Mouse (Mus musculus) midbrain, embryonic 11.5 days (tissue): ENCODE measurements around the gene Klhl18. TPM values are rescaled to one million over a fixed set of nuclear protein-coding genes. Genes with fewer than 3 reads are reported as not detected.

Experiments
- ATAC-seq: fragments of 200-750 bp; cut with Nextera tagmentation; 2 replicates; pipeline ENCODE4 v1.8.0; 2017; ENCODE audit warnings: moderate TSS enrichment, moderate library complexity; ENCODE audit not compliant: low FRiP score
- DNase-seq: peaks from one replicate; pipeline ENCODE4 v3.0.0; 2015; ENCODE audit warnings: low spot score; ENCODE audit errors: missing footprints
- H3K27ac ChIP-seq: fragments of 300-500 bp; sonication (generic); 2 replicates; pipeline ENCODE4 v1.5.1; 2014; ENCODE audit warnings: low read depth, low read length
- H3K27me3 ChIP-seq: fragments of 300-500 bp; sonication (generic); 2 replicates; pipeline ENCODE4 v1.6.1; 2014; ENCODE audit warnings: mild to moderate bottlenecking, low read length, moderate library complexity, mixed read lengths; ENCODE audit not compliant: control insufficient read depth, insufficient read depth
- H3K36me3 ChIP-seq: fragments of 300-500 bp; sonication (generic); 2 replicates; pipeline ENCODE4 v1.6.1; 2014; ENCODE audit warnings: mild to moderate bottlenecking, low read length, moderate library complexity, mixed read lengths; ENCODE audit not compliant: control insufficient read depth, insufficient read depth
- H3K4me1 ChIP-seq: fragments of 300-500 bp; sonication (generic); 2 replicates; pipeline ENCODE4 v1.6.1; 2014; ENCODE audit warnings: low read length; ENCODE audit not compliant: control insufficient read depth, insufficient read depth
- H3K4me2 ChIP-seq: fragments of 300-500 bp; sonication (generic); 2 replicates; pipeline ENCODE4 v1.6.1; 2014; ENCODE audit warnings: mild to moderate bottlenecking, moderate library complexity
- H3K4me3 ChIP-seq: fragments of 300-500 bp; sonication (generic); 2 replicates; pipeline ENCODE4 v1.5.1; 2014; ENCODE audit warnings: low read depth, low read length
- H3K9ac ChIP-seq: fragments of 300-500 bp; sonication (generic); 2 replicates; pipeline ENCODE4 v1.6.1; 2014; ENCODE audit warnings: low read length
- H3K9me3 ChIP-seq: fragments of 300-500 bp; sonication (generic); 2 replicates; pipeline ENCODE4 v1.6.1; 2016; ENCODE audit warnings: low read length; ENCODE audit not compliant: control insufficient read depth
- WGBS: fragments of 180-500 bp; shearing (Covaris S2); extraction: QIAGEN DNeasy Blood & Tissue Kit; methylation state at CpG from one replicate; pipeline ENCODE4 v1.1.7; 2014; 5-methylcytosine and 5-hydroxymethylcytosine counted together
- polyA plus RNA-seq: library from polyadenylated mRNA; unstranded; fragments of >200 nt; fragmentation: Nextera tagmentation; extraction: Ambion mirVana; gene quantifications from 2 replicates; pipeline ENCODE4 v1.2.1, GENCODE M21; 2014

The Klhl18 gene
- polyA plus RNA-seq, 1 experiment from 2014 or later, result 8.5 TPM

- ATAC-seq (no peak), DNase-seq (peak; percentile 6)
- WGBS, result 97% methylated on average over 11 of the region's 11 CpGs
- no peaks in the 10 kb centered on the region for H3K27me3 ChIP-seq
- no peaks in the 10 kb centered on the region for H3K9me3 ChIP-seq
- H3K27ac ChIP-seq, result no peak overlapping the region
- H3K36me3 ChIP-seq, result no peaks in the 10 kb centered on the region; the same call in 1 of the 2 replicates
- H3K4me3 ChIP-seq, result no peak overlapping the region
- no peak overlapping the region for H3K9ac ChIP-seq
- no peak overlapping the region for H3K4me2 ChIP-seq
- H3K4me1 ChIP-seq, result no peaks in the 10 kb centered on the region
These were observed 40.5 kb downstream of the Klhl18 start for GRCm38 (mm10) chr9:110436041-110436440.

DNA sequence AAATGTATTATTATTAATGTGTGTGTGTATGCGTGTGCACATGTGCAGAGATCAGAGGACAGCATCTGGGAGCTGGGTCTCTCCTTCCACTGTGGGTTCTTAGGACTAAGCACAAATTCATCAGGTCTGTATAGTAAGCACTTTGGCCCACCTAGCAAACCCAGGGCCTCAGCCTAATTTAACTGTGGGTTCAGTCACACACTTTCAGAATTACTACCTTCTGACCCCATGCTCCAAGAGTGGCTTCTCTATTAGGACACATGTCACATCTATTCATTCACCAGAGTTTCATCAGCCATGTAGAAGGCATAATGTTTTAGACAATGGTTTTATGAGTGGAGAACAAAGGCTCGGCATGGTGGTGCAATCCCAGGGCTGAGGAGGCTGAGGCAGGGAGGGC lies 43.4 kb downstream of the Klhl18 start:
- H3K36me3 ChIP-seq, result no peaks in the 10 kb centered on the region; the same call in 1 of the 2 replicates
- no peaks in the 10 kb centered on the region for H3K4me1 ChIP-seq
- DNase-seq, result peak; percentile 69
- no peaks in the 10 kb centered on the region for H3K27me3 ChIP-seq
- no peak overlapping the region for H3K27ac ChIP-seq
- no peak overlapping the region for H3K4me3 ChIP-seq
- 91% methylated on average over 2 of the region's 2 CpGs for WGBS
- no peak for ATAC-seq
- no peaks in the 10 kb centered on the region for H3K9me3 ChIP-seq
- no peak overlapping the region for H3K4me2 ChIP-seq
- no peak overlapping the region for H3K9ac ChIP-seq

DNA sequence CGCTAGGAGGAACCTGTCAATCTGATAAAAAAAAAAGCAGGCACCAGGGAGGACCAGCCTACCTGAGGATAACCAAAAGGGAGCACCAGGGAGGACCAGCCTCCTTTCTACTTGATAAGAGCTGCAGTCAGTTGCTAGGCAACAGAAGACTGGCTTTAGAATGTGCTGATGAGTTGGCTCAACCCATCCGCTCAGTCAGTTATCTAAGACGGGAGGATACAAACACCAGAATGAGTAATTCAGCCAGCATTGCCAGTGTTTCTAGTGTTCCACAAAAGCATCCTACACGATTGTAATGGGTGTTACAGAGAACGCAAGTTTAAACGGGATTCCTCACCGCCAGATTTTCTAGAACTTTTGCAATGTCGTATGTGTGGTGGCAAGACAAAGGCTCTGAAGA lies 45.3 kb downstream of the Klhl18 start:
- no peaks in the 10 kb centered on the region for H3K27me3 ChIP-seq
- H3K27ac ChIP-seq, result no peak overlapping the region
- H3K4me2 ChIP-seq, result no peak overlapping the region
- DNase-seq (peak; percentile 83), ATAC-seq (no peak)
- H3K4me1 ChIP-seq, result no peaks in the 10 kb centered on the region
- WGBS, result 78% methylated on average over 8 of the region's 8 CpGs
- H3K9ac ChIP-seq, result no peak overlapping the region
- H3K36me3 ChIP-seq, result peaks cover 2% of the 10 kb centered on the region; the same call in 1 of the 2 replicates
- H3K4me3 ChIP-seq, result no peak overlapping the region
- H3K9me3 ChIP-seq, result no peaks in the 10 kb centered on the region

DNA sequence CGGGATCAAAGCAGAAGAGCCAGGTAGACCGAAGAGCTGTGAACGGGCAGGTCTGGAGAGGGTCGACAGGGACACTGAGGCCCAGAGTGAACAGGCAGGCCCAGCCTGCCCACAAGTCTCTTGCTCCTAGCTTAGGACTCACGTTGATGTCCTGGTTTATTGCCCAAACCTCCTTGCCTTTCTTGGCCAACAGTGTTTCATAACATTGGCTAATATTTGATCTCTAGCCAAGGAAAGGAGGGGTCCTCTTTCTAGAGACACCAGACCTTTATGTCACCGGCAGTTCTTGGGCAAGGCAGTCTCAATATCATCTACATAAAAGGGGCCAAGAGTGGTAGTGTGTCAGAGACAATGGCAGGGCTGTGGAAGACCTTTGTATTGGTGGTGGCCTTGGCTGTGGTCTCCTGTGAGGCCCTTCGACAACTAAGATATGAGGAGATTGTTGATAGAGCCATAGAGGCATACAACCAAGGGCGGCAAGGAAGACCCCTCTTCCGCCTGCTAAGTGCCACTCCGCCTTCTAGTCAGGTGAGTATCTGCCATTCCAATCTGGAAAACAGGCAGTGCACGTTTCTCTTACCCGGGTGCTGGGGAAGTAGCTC lies 56.9 kb downstream of the Klhl18 start, which contains the start of gene Ngp:
TSS of gene Ngp (plus strand) at position 237 of the 602 bp plus-strand sequence.
- Histone ChIP-seq H3K36me3 (no peaks in the 10 kb centered on the region), H3K4me2 (no peak within 1 kb of the TSS), H3K9me3 (no peaks in the 10 kb centered on the region), H3K4me1 (no peaks in the 10 kb centered on the region), H3K9ac (no peak within 1 kb of the TSS), H3K27me3 (no peaks in the 10 kb centered on the region), H3K4me3 (no peak within 1 kb of the TSS), H3K27ac (no peak within 1 kb of the TSS)
- no peak for ATAC-seq
- DNase-seq, result no peak
- 89% methylated on average over 12 of the region's 12 CpGs for WGBS

- H3K9me3 ChIP-seq, result no peaks in the 10 kb centered on the region
- no peak overlapping the region for H3K9ac ChIP-seq
- no peak overlapping the region for H3K4me3 ChIP-seq
- no peaks in the 10 kb centered on the region for H3K36me3 ChIP-seq
- no peak for ATAC-seq
- no peak overlapping the region for H3K27ac ChIP-seq
- no peaks in the 10 kb centered on the region for H3K27me3 ChIP-seq
- H3K4me1 ChIP-seq, result peaks cover 2% of the 10 kb centered on the region; the same call in 1 of the 2 replicates
- H3K4me2 ChIP-seq, result no peak overlapping the region
- no peak for DNase-seq
- 59% methylated on average over 9 of the region's 9 CpGs for WGBS
These were observed 62.7 kb downstream of the Klhl18 start for GRCm38 (mm10) chr9:110413785-110414184.

GRCm38 (mm10) chr9:110412926-110413325 lies 63.6 kb downstream of the Klhl18 start:
- Histone ChIP-seq H3K4me3 (no peak overlapping the region), H3K9me3 (no peaks in the 10 kb centered on the region), H3K36me3 (no peaks in the 10 kb centered on the region), H3K27me3 (no peaks in the 10 kb centered on the region), H3K4me2 (no peak overlapping the region), H3K9ac (no peak overlapping the region), H3K27ac (no peak overlapping the region), H3K4me1 (peaks cover 4% of the 10 kb centered on the region; the same call in 1 of the 2 replicates)
- ATAC-seq (no peak), DNase-seq (no peak)
- 74% methylated on average over 7 of the region's 7 CpGs for WGBS

GRCm38 (mm10) chr9:110410908-110411887 lies 65.3 kb downstream of the Klhl18 start:
- no peak overlapping the region for H3K4me2 ChIP-seq
- no peak overlapping the region for H3K27ac ChIP-seq
- H3K4me3 ChIP-seq, result no peak overlapping the region
- H3K9me3 ChIP-seq, result no peaks in the 10 kb centered on the region
- 41% methylated on average over 6 of the region's 6 CpGs for WGBS
- no peak for ATAC-seq
- no peaks in the 10 kb centered on the region for H3K27me3 ChIP-seq
- H3K9ac ChIP-seq, result no peak overlapping the region
- DNase-seq, result peak; percentile 97
- peaks cover 12% of the 10 kb centered on the region for H3K4me1 ChIP-seq
- H3K36me3 ChIP-seq, result no peaks in the 10 kb centered on the region

DNA sequence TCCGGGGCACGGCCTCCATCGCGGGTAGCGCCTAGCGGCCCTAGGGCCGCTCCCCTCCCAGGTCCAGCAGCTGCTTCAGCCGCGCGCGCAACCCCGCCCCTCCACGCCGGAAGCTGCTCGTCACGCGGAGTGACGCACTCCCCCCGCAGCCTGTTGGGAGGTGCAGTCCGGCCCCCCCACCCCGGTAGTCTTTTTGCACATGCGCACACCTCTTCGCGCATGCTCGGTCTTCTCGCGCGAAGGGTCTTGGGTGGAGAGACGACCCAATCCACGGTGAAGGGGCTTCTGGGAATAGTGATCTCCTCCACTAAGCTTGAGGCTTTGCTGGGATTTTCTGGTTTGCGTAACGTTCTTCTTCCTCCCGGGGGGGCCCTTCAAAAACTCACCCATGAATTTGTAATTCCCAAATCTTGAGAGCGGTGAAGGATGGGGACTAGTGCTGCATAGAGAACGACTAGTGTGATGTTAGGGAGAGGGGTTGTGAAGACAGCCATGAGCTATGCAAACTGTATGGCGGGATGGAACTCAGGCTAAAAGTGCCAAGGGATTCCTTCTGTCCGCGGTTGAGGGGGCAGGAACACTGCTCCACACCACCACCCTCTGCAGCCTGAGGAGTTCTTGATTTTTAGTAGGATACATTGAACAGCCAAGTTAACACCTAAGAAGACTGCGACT lies 68.3 kb downstream of the Klhl18 start, which contains the start of gene Ptpn23:
TSS of gene Ptpn23 (minus strand) at position 115 of the 675 bp plus-strand sequence.
- H3K4me3 ChIP-seq, result peak within 1 kb of the TSS; percentile 94
- under 1% methylated on average over 39 of the region's 39 CpGs for WGBS
- DNase-seq, result peak; percentile 99
- peak within 1 kb of the TSS; percentile 85 for H3K4me2 ChIP-seq
- H3K27me3 ChIP-seq, result no peaks in the 10 kb centered on the region
- no peaks in the 10 kb centered on the region for H3K9me3 ChIP-seq
- peak within 1 kb of the TSS; percentile 88 for H3K9ac ChIP-seq
- peak within 1 kb of the TSS; percentile 59; the same call in 1 of the 2 replicates for H3K27ac ChIP-seq
- no peaks in the 10 kb centered on the region for H3K36me3 ChIP-seq
- H3K4me1 ChIP-seq, result peaks cover 12% of the 10 kb centered on the region
- peak; percentile 95 for ATAC-seq
